Mouse (Mus musculus) forebrain, embryonic 13.5 days (tissue): ENCODE results near the gene Fgf8. TPM values are rescaled to one million over a fixed set of nuclear protein-coding genes. Genes with fewer than 3 reads are reported as not detected.

Experiments
- ATAC-seq: fragments of 200-750 bp; cut with Nextera tagmentation; 2 replicates; pipeline ENCODE4 v1.8.0; 2017
- H3K27ac ChIP-seq: fragments of 300-500 bp; sonication (generic); 2 replicates; pipeline ENCODE4 v1.5.1; 2015; ENCODE audit warnings: inconsistent platforms, mild to moderate bottlenecking, moderate library complexity
- H3K27me3 ChIP-seq: fragments of 300-500 bp; sonication (generic); 2 replicates; pipeline ENCODE4 v1.6.1; 2015; ENCODE audit warnings: mild to moderate bottlenecking, inconsistent platforms
- H3K36me3 ChIP-seq: fragments of 300-500 bp; sonication (generic); 2 replicates; pipeline ENCODE4 v1.6.1; 2015; ENCODE audit warnings: mild to moderate bottlenecking, inconsistent platforms; ENCODE audit not compliant: poor library complexity, severe bottlenecking
- H3K4me1 ChIP-seq: fragments of 300-500 bp; sonication (generic); 2 replicates; pipeline ENCODE4 v1.6.1; 2015; ENCODE audit warnings: inconsistent platforms
- H3K4me2 ChIP-seq: fragments of 300-500 bp; sonication (generic); 2 replicates; pipeline ENCODE4 v1.6.1; 2015; ENCODE audit warnings: inconsistent platforms, mild to moderate bottlenecking, moderate library complexity
- H3K4me3 ChIP-seq: fragments of 300-500 bp; sonication (generic); 2 replicates; pipeline ENCODE4 v1.5.1; 2015; ENCODE audit warnings: mild to moderate bottlenecking, inconsistent platforms
- H3K9ac ChIP-seq: fragments of 300-500 bp; sonication (generic); 2 replicates; pipeline ENCODE4 v1.6.1; 2015; ENCODE audit warnings: mild to moderate bottlenecking, inconsistent platforms
- H3K9me3 ChIP-seq: fragments of 300-500 bp; sonication (generic); replicated peaks from 2 replicates; pipeline ENCODE4 v1.6.1; 2016; ENCODE audit warnings: inconsistent platforms
- WGBS: fragments of 180-500 bp; shearing (Covaris S2); methylation state at CpG from one replicate; pipeline ENCODE4 v1.1.7; 2015; 5-methylcytosine and 5-hydroxymethylcytosine counted together
- polyA plus RNA-seq: library from polyadenylated mRNA; unstranded; fragments of >200 nt; fragmentation: Nextera tagmentation; extraction: Ambion mirVana; gene quantifications from 2 replicates; pipeline ENCODE4 v1.2.1, GENCODE M21; 2015

The Fgf8 gene
- polyA plus RNA-seq, 1 experiment from 2014 or later, result 2.5 TPM

- Histone ChIP-seq H3K4me1 (peaks cover 8% of the 10 kb centered on the region; the same call in 1 of the 2 replicates), H3K36me3 (no peaks in the 10 kb centered on the region), H3K4me2 (peak overlapping the region; percentile 18), H3K4me3 (no peak overlapping the region), H3K27me3 (peaks cover 16% of the 10 kb centered on the region), H3K27ac (no peak overlapping the region), H3K9me3 (no peaks in the 10 kb centered on the region), H3K9ac (no peak overlapping the region)
- 25% methylated on average over 25 of the region's 25 CpGs for WGBS
- no peak for ATAC-seq
Observed at GRCm38 (mm10) chr19:45695496-45696280, 47.0 kb downstream of the Fgf8 start.

GRCm38 (mm10) chr19:45694056-45694455 lies 48.7 kb downstream of the Fgf8 start:
- no peak overlapping the region for H3K4me3 ChIP-seq
- 40% methylated on average over 3 of the region's 3 CpGs for WGBS
- no peak for ATAC-seq

GRCm38 (mm10) chr19:45692211-45692610 lies 50.5 kb downstream of the Fgf8 start:
- Histone ChIP-seq H3K27me3 (peaks cover 16% of the 10 kb centered on the region), H3K36me3 (no peaks in the 10 kb centered on the region), H3K4me3 (no peak overlapping the region), H3K9ac (no peak overlapping the region), H3K4me1 (peaks cover 8% of the 10 kb centered on the region; the same call in 1 of the 2 replicates), H3K27ac (no peak overlapping the region), H3K9me3 (no peaks in the 10 kb centered on the region), H3K4me2 (no peak overlapping the region)
- WGBS, result 91% methylated on average over 8 of the region's 8 CpGs
- no peak for ATAC-seq

More at GRCm38 (mm10) chr19:45694056-45694455, 48.7 kb downstream of the Fgf8 start:
- Histone ChIP-seq H3K4me2 (no peak overlapping the region), H3K9ac (no peak overlapping the region), H3K36me3 (no peaks in the 10 kb centered on the region), H3K4me1 (peaks cover 8% of the 10 kb centered on the region; the same call in 1 of the 2 replicates), H3K27ac (no peak overlapping the region), H3K27me3 (peaks cover 16% of the 10 kb centered on the region), H3K9me3 (no peaks in the 10 kb centered on the region)

GRCm38 (mm10) chr19:45691001-45691535 lies 51.6 kb downstream of the Fgf8 start:
- ATAC-seq, result no peak
- H3K4me2 ChIP-seq, result no peak overlapping the region
- WGBS, result 82% methylated on average over 8 of the region's 8 CpGs
- no peak overlapping the region for H3K4me3 ChIP-seq
- H3K27me3 ChIP-seq, result peaks cover 15% of the 10 kb centered on the region
- no peaks in the 10 kb centered on the region for H3K9me3 ChIP-seq
- no peaks in the 10 kb centered on the region for H3K36me3 ChIP-seq
- no peak overlapping the region for H3K9ac ChIP-seq
- H3K4me1 ChIP-seq, result peaks cover 8% of the 10 kb centered on the region; the same call in 1 of the 2 replicates
- H3K27ac ChIP-seq, result no peak overlapping the region

GRCm38 (mm10) chr19:45687001-45687400 lies 55.7 kb downstream of the Fgf8 start:
- H3K9me3 ChIP-seq, result no peaks in the 10 kb centered on the region

More at GRCm38 (mm10) chr19:45687001-45687400, 55.7 kb downstream of the Fgf8 start:
- WGBS, result 72% methylated on average over 4 of the region's 4 CpGs
- Histone ChIP-seq H3K9ac (no peak overlapping the region), H3K4me3 (no peak overlapping the region), H3K36me3 (no peaks in the 10 kb centered on the region), H3K4me1 (no peaks in the 10 kb centered on the region), H3K4me2 (no peak overlapping the region), H3K27ac (no peak overlapping the region), H3K27me3 (peaks cover 4% of the 10 kb centered on the region; the same call in 1 of the 2 replicates)
- no peak for ATAC-seq

Other genes starting within 250 kb of the Fgf8 start
- gene Poll, start 182.4 kb downstream of the Fgf8 start, polyA plus RNA-seq, result 16.2 and 16.7 TPM in 2 replicates
- 44.0 and 48.1 TPM in 2 replicates for gene Gm17018, start 182.3 kb downstream of the Fgf8 start, polyA plus RNA-seq
- 3.4 TPM in 2 replicates for gene Fbxw4, start 82.6 kb downstream of the Fgf8 start, polyA plus RNA-seq
- 9.4 and 10.9 TPM in 2 replicates for gene Npm3, start 6.7 kb upstream of the Fgf8 start, polyA plus RNA-seq
- gene Mgea5, start 40.9 kb upstream of the Fgf8 start, polyA plus RNA-seq, result 85.0 and 88.2 TPM in 2 replicates
- gene Kcnip2, start 73.1 kb upstream of the Fgf8 start, polyA plus RNA-seq, result 2.7 and 3.3 TPM in 2 replicates